ENCODE assay signal across 26 mouse cellular contexts in the genomic region with DNA sequence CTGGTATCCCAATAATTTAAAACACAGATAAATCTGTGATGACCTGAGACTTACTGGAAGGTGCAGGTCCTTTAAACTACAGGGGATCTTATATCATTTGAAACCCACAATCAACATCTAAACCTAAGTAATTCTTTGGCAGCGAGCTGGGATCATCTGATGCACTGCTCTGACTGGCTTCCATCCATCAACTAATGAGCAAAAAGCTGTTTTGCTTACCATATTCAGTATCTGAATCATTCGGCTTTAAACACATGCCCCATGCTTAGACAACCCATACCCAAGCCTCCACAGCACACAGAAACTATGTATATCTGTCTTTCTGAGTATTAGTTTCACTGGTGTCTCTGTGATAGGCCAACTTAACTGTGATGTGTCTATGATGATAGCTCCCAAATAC. TPM values are rescaled to one million over a fixed set of nuclear protein-coding genes. Genes with fewer than 3 reads are reported as not detected.
DNase-seq lines count a peak whose midpoint lies in the region; ATAC-seq and TF ChIP-seq lines count a peak whose summit lies in the region.
"Had no signal": no experiment of that assay in that cellular context is flagged by ENCODE, and none has a peak within 500 bp of the region (broad histone marks: within the 10 kb centered on the region; RNA-seq: fewer than 3 reads in every experiment).

No protein-coding gene starts in this region.

- WGBS in forebrain, postnatal 0 days: 60% methylated on average over 2 of the region's 2 CpGs
- 55% methylated on average over 2 of the region's 2 CpGs for WGBS in forebrain, embryonic 15.5 days

- DNase-seq in forebrain, postnatal 0 days: peak; percentile 5
- DNase-seq in Muller cell, postnatal 12 days (ENCODE audit: inconsistent ontology term): peak; percentile 61
- peak; percentile 3 for DNase-seq in NIH3T3 (ENCODE audit: low read depth)
- DNase-seq in cerebellum, postnatal 10 days: no peak
- no peak for DNase-seq in lung, postnatal 14 days
- DNase-seq: adrenal gland, postnatal 10 days; adrenal gland, postnatal 36 days; cerebellum, adult 11-12 months; cerebellum, adult 8-10 months; cerebellum, postnatal 14 days; gastrocnemius, postnatal 10 days; gastrocnemius, postnatal 36 days; heart, adult 2 months; heart, postnatal 14 days had no signal

- no peak for ATAC-seq in forebrain, postnatal 0 days
- ATAC-seq in forebrain, embryonic 15.5 days (replicated peaks): no peak
- ATAC-seq: CD4-positive, CD25-positive, alpha-beta regulatory T cell, adult 4 months; intestine, postnatal 0 days; Patski had no signal

- TF ChIP-seq CTCF in forebrain, postnatal 0 days (IDR thresholded peaks at IDR 0.05; ENCODE audit: low read depth): no peak

- no peak overlapping the region for H3K4me3 ChIP-seq in forebrain, postnatal 0 days (ENCODE audit: low read depth, low read length)
- H3K4me3 ChIP-seq in forebrain, embryonic 15.5 days: no peak overlapping the region
- H3K4me3 ChIP-seq: forebrain, embryonic 10.5 days; heart, adult 2 months; heart, embryonic 10.5 days; heart, embryonic 13.5 days; hindbrain, embryonic 12.5 days; hindbrain, embryonic 15.5 days had no signal

- no peak overlapping the region for H3K9ac ChIP-seq in forebrain, postnatal 0 days
- H3K9ac ChIP-seq in forebrain, embryonic 15.5 days (replicated peaks): no peak overlapping the region
- H3K9ac ChIP-seq: heart, embryonic 13.5 days; hindbrain, embryonic 12.5 days; hindbrain, embryonic 15.5 days had no signal

- H3K9me3 ChIP-seq in forebrain, postnatal 0 days (ENCODE audit: low read length): no peaks in the 10 kb centered on the region
- no peaks in the 10 kb centered on the region for H3K9me3 ChIP-seq in forebrain, embryonic 15.5 days
- H3K9me3 ChIP-seq: forebrain, embryonic 10.5 days; heart, embryonic 10.5 days; heart, embryonic 13.5 days; hindbrain, embryonic 12.5 days; hindbrain, embryonic 15.5 days had no signal

- H3K4me2 ChIP-seq in forebrain, postnatal 0 days (ENCODE audit: low read depth): no peak overlapping the region
- H3K4me2 ChIP-seq in forebrain, embryonic 15.5 days (replicated peaks): no peak overlapping the region
- H3K4me2 ChIP-seq: heart, embryonic 13.5 days; hindbrain, embryonic 12.5 days; hindbrain, embryonic 15.5 days had no signal

- H3K4me1 ChIP-seq in forebrain, postnatal 0 days (ENCODE audit: insufficient read depth): no peaks in the 10 kb centered on the region
- H3K4me1 ChIP-seq in forebrain, embryonic 15.5 days: peaks cover 19% of the 10 kb centered on the region

- H3K36me3 ChIP-seq in forebrain, postnatal 0 days (ENCODE audit: insufficient read depth): no peaks in the 10 kb centered on the region
- no peaks in the 10 kb centered on the region for H3K36me3 ChIP-seq in forebrain, embryonic 15.5 days
- H3K36me3 ChIP-seq: forebrain, embryonic 10.5 days; heart, embryonic 10.5 days; heart, embryonic 13.5 days; hindbrain, embryonic 12.5 days; hindbrain, embryonic 15.5 days had no signal

- no peaks in the 10 kb centered on the region for H3K27me3 ChIP-seq in forebrain, postnatal 0 days (ENCODE audit: insufficient read depth, low read length)
- peaks cover 12% of the 10 kb centered on the region for H3K27me3 ChIP-seq in forebrain, embryonic 15.5 days

- no peak overlapping the region for H3K27ac ChIP-seq in forebrain, postnatal 0 days (ENCODE audit: low read depth, low read length)
- H3K27ac ChIP-seq in forebrain, embryonic 15.5 days (replicated peaks): no peak overlapping the region
- H3K27ac ChIP-seq: forebrain, embryonic 10.5 days; heart, adult 2 months; heart, embryonic 10.5 days; heart, embryonic 13.5 days; hindbrain, embryonic 12.5 days; hindbrain, embryonic 15.5 days had no signal

RNA-seq across cellular contexts. Expression of a gene that starts 6.1 kb away (rescaled TPM):
- total RNA-seq in forebrain, postnatal 0 days (2014; rRNA removed): 7.8 TPM in 2 replicates
- polyA plus RNA-seq in forebrain, postnatal 0 days (2015; fragmentation: Nextera tagmentation; extraction: Ambion mirVana): 4.4 and 5.8 TPM in 2 replicates
- 1.9 and 2.5 TPM in 2 replicates for polyA plus RNA-seq in forebrain, embryonic 15.5 days (2015; fragmentation: Nextera tagmentation; extraction: Ambion mirVana)
- total RNA-seq: gastrocnemius, postnatal 36 days; granulocyte monocyte progenitor cell, adult 5-6 weeks; heart, adult 2 months; hematopoietic stem cell, adult 5-6 weeks; MEL had no signal
- polyA plus RNA-seq: CD4-positive, CD25-positive, alpha-beta regulatory T cell, adult 4 months; Patski had no signal

Comparison
In these comparisons a context has a peak if more than half of its experiments do, and no peak if none do; other contexts are left out.
1. DNase-seq: peak in forebrain, postnatal 0 days (single experiment), Muller cell, postnatal 12 days (single experiment) and NIH3T3 (single experiment); none in cerebellum, postnatal 10 days (0 of 2) and lung, postnatal 14 days (single experiment).